Mouse (Mus musculus) embryonic stem cell, embryonic (primary cell): Measurements from ENCODE around the gene Otulin.

ENCODE experiments used
- CTCF ChIA-PET, 4 experiments: fragments of 300-600 bp in 2 of 4; fragments of 350-600 bp in 2 of 4; sonication (Branson Sonifier 250); formaldehyde crosslinking; loops; one replicate each; lab custom pipeline; 2022; ENCODE audit warnings: inconsistent platforms in 2 of 4; lab: Charles Lee
- POLR2A ChIA-PET, 4 experiments: fragments of 300-600 bp in 2 of 4; fragments of 350-600 bp in 2 of 4; sonication (Branson Sonifier 250); formaldehyde crosslinking; loops; one replicate each; lab custom pipeline; 2022; ENCODE audit warnings: antibody characterized with exemption in 4 of 4, inconsistent platforms in 1 of 4; lab: Charles Lee

The Otulin gene

GRCm38 (mm10) chr15:27558456-27559147, 71.9 kb downstream of the Otulin start:
- ChIA-PET POLR2A (interaction anchor here in 2 of 4 experiments (0.7 to 2.9 kb wide), 4 partner anchors 10 to 42 kb away, joined by 3 to 10 read pairs (median 4); no protein-coding TSS in a partner anchor), CTCF (interaction anchor here in 1 of 4 experiments (0.6 kb wide), 1 partner anchor 75 kb away, joined by 3 read pairs; no protein-coding TSS in a partner anchor)

GRCm38 (mm10) chr15:27553554-27553953, 76.9 kb downstream of the Otulin start:
- POLR2A ChIA-PET, result interaction anchor here in 1 of 4 experiments (0.6 to 1.6 kb wide), 3 partner anchors 9 to 40 kb away, joined by 3 to 5 read pairs (median 3); no protein-coding TSS in a partner anchor
- CTCF ChIA-PET, result interaction anchor here in 2 of 4 experiments (0.5 to 1.1 kb wide), 5 partner anchors 9 to 40 kb away, joined by 3 to 6 read pairs (median 3); no protein-coding TSS in a partner anchor

- ChIA-PET CTCF (no interaction called here), POLR2A (interaction anchor here in 2 of 4 experiments (0.8 to 1.6 kb wide), 3 partner anchors 10 to 86 kb away, joined by 3 to 5 read pairs (median 3); no protein-coding TSS in a partner anchor)
These were observed 78.3 kb downstream of the Otulin start for GRCm38 (mm10) chr15:27552129-27552700.

GRCm38 (mm10) chr15:27551117-27552114, 79.1 kb downstream of the Otulin start:
- POLR2A ChIA-PET, result interaction anchor here in 3 of 4 experiments (0.6 to 1.6 kb wide), 9 partner anchors 9 to 304 kb away, joined by 3 to 5 read pairs (median 3); no protein-coding TSS in a partner anchor
- CTCF ChIA-PET, result no interaction called here

GRCm38 (mm10) chr15:27550358-27550992, 80.0 kb downstream of the Otulin start:
- POLR2A ChIA-PET, result interaction anchor here in 3 of 4 experiments (0.6 to 1.4 kb wide), 7 partner anchors 8 to 305 kb away, joined by 3 to 5 read pairs (median 3); no protein-coding TSS in a partner anchor
- CTCF ChIA-PET, result no interaction called here

GRCm38 (mm10) chr15:27549878-27550277, 80.6 kb downstream of the Otulin start:
- ChIA-PET CTCF (no interaction called here), POLR2A (no interaction called here)

- CTCF ChIA-PET, result no interaction called here
These were observed 81.4 kb downstream of the Otulin start for GRCm38 (mm10) chr15:27549071-27549470.

GRCm38 (mm10) chr15:27548110-27548509, 82.4 kb downstream of the Otulin start:
- POLR2A ChIA-PET, result interaction anchor here in 2 of 4 experiments (0.6 to 1.8 kb wide), 3 partner anchors 9 to 15 kb away, joined by 3 to 10 read pairs (median 5); no protein-coding TSS in a partner anchor
- CTCF ChIA-PET, result interaction anchor here in 2 of 4 experiments (0.6 to 1.2 kb wide), 2 partner anchors 46 to 404 kb away, joined by 3 to 4 read pairs; no protein-coding TSS in a partner anchor

More at GRCm38 (mm10) chr15:27549071-27549470, 81.4 kb downstream of the Otulin start:
- POLR2A ChIA-PET, result interaction anchor here in 1 of 4 experiments (1.2 kb wide), 1 partner anchor 51 kb away, joined by 4 read pairs; no protein-coding TSS in a partner anchor

- ChIA-PET CTCF (interaction anchor here in 1 of 4 experiments (0.5 kb wide), 1 partner anchor 62 kb away, joined by 9 read pairs; no protein-coding TSS in a partner anchor), POLR2A (interaction anchor here in 1 of 4 experiments (1.2 kb wide), 1 partner anchor 9 kb away, joined by 3 read pairs; no protein-coding TSS in a partner anchor)
These were observed 85.3 kb downstream of the Otulin start for GRCm38 (mm10) chr15:27545203-27545602.

- ChIA-PET POLR2A (interaction anchor here in 2 of 4 experiments (0.5 to 1.3 kb wide), 4 partner anchors 12 to 140 kb away, joined by 3 read pairs; no protein-coding TSS in a partner anchor), CTCF (interaction anchor here in 1 of 4 experiments (0.6 to 0.7 kb wide), 2 partner anchors 47 to 57 kb away, joined by 3 read pairs; no protein-coding TSS in a partner anchor)
These were observed 90.7 kb downstream of the Otulin start for GRCm38 (mm10) chr15:27539745-27540144.

GRCm38 (mm10) chr15:27537519-27538223, 92.8 kb downstream of the Otulin start:
- POLR2A ChIA-PET, result interaction anchor here in 1 of 4 experiments (1.1 to 1.4 kb wide), 2 partner anchors 10 to 27 kb away, joined by 3 read pairs; no protein-coding TSS in a partner anchor
- CTCF ChIA-PET, result interaction anchor here in 1 of 4 experiments (0.7 kb wide), 1 partner anchor 207 kb away, joined by 5 read pairs; no protein-coding TSS in a partner anchor

- CTCF ChIA-PET, result no interaction called here
These were observed 93.7 kb downstream of the Otulin start for GRCm38 (mm10) chr15:27536771-27537170.

GRCm38 (mm10) chr15:27536186-27536585, 94.3 kb downstream of the Otulin start:
- ChIA-PET CTCF (interaction anchor here in 1 of 4 experiments (0.6 kb wide), 1 partner anchor 15 kb away, joined by 5 read pairs; no protein-coding TSS in a partner anchor), POLR2A (interaction anchor here in 3 of 4 experiments (0.7 to 1.3 kb wide), 4 partner anchors 9 to 70 kb away, joined by 3 read pairs; no protein-coding TSS in a partner anchor)

More at GRCm38 (mm10) chr15:27536771-27537170, 93.7 kb downstream of the Otulin start:
- POLR2A ChIA-PET, result interaction anchor here in 1 of 4 experiments (0.9 to 1.1 kb wide), 3 partner anchors 9 to 28 kb away, joined by 3 read pairs; no protein-coding TSS in a partner anchor

GRCm38 (mm10) chr15:27535681-27536080, 94.8 kb downstream of the Otulin start:
- POLR2A ChIA-PET, result interaction anchor here in 3 of 4 experiments (0.7 to 1.3 kb wide), 3 partner anchors 10 to 70 kb away, joined by 3 read pairs; no protein-coding TSS in a partner anchor
- CTCF ChIA-PET, result no interaction called here

- POLR2A ChIA-PET, result no interaction called here
- CTCF ChIA-PET, result no interaction called here
These were observed 97.5 kb downstream of the Otulin start for GRCm38 (mm10) chr15:27533036-27533435.

- CTCF ChIA-PET, result no interaction called here
- POLR2A ChIA-PET, result interaction anchor here in 1 of 4 experiments (0.5 kb wide), 1 partner anchor 1812 kb away, joined by 3 read pairs; no protein-coding TSS in a partner anchor
These were observed 100.5 kb downstream of the Otulin start for GRCm38 (mm10) chr15:27530023-27530422.
